Mouse (Mus musculus) effector memory CD4-positive, alpha-beta T cell, adult 7 months (primary cell): ENCODE data around the gene Scgb2b21. TPM values are rescaled to one million over a fixed set of nuclear protein-coding genes. Genes with fewer than 3 reads are reported as not detected.

Experiments
- polyA plus RNA-seq: library from polyadenylated mRNA; unstranded; fragments of 100-300 nt; shearing (Covaris generic); gene quantifications from one replicate; pipeline ENCODE4 v1.2.1, GENCODE M21; 2017

Gene Scgb2b21
- not detected for polyA plus RNA-seq

DNA sequence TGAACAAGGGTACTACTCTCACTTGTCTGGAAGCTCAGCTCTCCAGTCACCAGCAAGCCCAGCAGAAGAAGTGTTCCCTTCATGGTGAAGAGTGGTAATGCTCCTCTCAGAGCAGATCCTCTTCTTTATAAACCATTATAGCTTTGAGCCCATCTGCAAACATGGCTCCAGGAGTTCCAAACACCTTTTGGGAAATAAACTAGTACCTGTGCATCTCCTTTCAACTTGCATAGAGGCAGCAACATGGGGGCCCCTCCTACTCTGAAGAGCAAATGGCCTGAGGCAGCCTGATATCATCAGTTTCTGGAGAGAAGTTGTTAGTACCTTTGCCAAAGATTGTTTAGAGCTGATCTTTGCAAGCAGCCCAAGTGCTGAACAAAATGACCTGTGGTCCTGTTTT, at the start of gene Scgb2b21:
Gene Scgb2b21 (minus strand): TSS at position 101 of the 400 bp plus-strand sequence.

Other genes with a start within 250 kb of the Scgb2b21 start
- not detected for gene Scgb2b19, start 240.1 kb downstream of the Scgb2b21 start, polyA plus RNA-seq
- gene Scgb1b19, start 233.2 kb downstream of the Scgb2b21 start, polyA plus RNA-seq, result not detected
- gene Scgb2b20, start 154.1 kb downstream of the Scgb2b21 start, polyA plus RNA-seq, result not detected
- not detected for gene Scgb1b20, start 147.2 kb downstream of the Scgb2b21 start, polyA plus RNA-seq
- gene Scgb2b24, start 218.9 kb upstream of the Scgb2b21 start, polyA plus RNA-seq, result not detected
- gene Scgb1b24, start 223.3 kb upstream of the Scgb2b21 start, polyA plus RNA-seq, result not detected